Mouse (Mus musculus) kidney, postnatal 36 days (tissue): Measurements from ENCODE around the gene Eif4e1b.

Source experiments
- DNase-seq, 2 experiments: peaks; one replicate each; pipeline ENCODE4 v3.0.0; 2021 to 2022; ENCODE audit warnings: mixed read lengths in 2 of 2

Gene Eif4e1b

DNA sequence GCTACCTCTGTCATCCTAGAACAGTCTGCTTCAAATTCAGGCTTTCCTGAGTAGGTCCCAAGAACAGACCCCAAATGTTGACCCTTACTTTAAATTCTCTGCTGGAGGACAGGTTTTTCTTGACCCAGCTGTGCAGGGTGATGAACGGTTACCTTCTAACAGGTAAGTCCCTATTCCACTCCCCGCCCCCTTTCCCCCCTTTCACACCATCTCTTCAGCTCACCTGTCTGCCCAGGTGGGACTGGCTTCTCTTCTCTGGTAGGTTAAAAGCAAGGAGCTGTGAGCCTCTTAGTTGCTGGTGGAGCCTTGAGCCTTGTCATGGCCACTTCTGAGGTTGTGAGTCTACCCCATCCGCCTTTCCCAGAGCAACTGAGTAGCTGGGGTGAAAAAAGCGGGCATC lies at the start of gene Eif4e1b:
Gene Eif4e1b, plus strand, starts transcription at position 301 of the 400 bp plus-strand sequence.
- no peak for DNase-seq

DNA sequence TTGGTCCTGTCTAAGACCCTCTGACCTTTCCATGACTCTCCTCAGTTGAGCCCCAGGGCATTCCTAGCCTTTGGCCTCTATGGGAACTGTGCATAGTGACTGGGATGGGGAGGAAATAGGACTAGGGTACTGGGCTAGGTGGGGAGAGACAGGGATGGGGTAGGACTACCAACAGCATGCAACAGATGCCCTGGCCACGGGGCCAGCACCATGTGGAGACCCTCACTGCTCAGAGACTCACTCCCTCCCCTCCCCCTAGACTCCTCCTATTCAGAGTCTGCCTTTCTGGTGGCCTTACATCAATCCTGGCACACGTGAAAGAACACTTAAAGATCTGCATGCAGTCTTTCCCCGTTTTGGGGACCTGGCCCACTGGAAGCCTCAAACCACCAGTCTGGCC lies 46.9 kb upstream of the Eif4e1b start:
- DNase-seq, result no peak

DNA sequence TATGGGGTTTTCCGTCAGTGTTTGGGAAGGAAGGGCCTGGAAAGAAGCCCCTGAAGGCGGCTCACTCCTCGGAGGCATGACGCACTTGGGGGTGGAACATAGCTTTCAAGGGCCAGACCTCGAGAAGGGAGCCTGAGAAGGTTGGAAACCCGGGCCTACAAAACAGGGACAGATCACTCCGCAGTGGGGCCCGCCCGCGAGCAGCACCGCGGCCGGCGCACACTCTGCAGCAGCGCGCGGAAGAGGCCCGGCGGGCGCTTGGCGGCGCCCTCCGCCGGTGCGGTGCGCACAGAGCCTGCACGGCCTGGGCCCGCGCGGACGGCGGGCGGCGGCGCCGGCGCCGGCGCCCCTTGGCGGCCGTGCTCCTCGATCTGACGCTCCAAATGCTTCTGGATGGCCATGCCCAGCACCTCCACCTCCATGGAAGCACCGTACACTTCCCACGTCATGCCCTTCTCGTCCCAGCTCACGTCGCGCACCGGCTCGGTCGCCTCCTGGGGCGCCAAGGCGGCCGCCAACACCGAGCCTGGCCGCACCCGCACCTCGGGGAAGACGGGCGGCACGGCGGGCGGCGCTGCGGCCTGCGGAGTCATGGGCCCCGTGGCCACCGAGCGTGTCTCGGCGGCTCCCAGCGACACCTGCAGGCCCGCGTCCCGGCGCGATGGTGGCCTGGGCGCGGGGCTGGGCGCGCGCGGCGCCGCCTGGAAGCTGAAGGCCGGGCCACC lies 46.1 kb upstream of the Eif4e1b start:
- peak in 1 of 2 experiments; percentile 44 for DNase-seq

DNA sequence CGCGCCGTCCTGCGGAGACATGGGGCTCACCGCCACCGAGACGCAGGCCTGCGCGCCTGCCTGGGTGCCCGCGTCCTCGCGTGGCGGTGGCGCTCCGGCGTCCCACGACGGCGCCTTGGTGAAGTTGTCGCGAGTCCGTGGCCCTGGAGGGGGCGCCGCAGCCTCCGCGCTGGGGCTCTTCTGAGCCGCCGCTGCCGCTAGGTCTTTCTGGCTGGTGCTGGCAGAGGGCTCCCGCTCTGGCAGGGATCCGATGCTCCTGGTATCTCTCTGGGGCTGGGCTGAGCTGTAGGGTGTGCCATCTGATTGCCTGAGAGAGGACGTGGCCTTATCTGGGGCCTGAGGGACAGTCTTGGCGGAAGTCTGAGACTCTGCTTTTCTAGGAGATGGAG lies 45.6 kb upstream of the Eif4e1b start:
- DNase-seq, result peak in 1 of 2 experiments; percentile 5

DNA sequence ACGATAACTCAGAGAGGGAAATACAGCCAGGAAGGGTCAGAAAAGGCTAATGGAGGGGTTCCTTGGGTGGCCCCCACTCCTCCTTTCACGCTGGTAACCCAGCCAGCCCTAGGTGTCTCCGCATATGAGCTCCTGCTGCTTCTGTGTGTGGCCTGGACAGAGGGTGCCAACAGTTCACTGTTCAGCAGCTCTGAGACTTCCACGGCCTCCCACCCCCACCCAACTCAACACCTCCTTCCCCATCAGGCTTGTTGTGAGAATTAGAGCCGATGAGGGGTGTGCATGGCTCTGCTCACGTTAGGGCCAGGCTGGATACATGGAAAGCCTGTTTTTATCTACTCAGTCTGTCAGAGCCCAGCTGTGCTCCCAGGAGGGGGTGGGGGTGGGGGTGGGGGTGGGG lies 37.7 kb upstream of the Eif4e1b start:
- DNase-seq, result no peak

DNA sequence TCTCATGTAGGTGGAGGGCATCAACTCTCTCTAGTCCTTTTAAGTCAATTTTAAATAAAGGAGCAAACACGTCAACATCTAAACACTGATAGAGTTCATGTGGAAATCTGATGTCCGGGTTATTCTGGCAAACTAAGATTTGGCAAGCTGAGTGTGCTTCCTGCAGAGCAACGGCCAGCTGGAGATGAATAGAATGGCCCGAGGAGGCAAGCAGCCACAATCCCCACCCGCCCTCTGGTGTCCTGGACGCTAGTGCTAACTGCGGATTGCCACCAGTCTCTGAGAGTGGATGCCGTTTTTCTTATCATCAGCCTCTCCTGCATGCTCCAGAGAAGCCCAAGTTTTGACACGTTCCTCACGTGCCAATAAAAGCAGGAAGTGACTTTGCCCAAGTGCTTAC lies 36.9 kb upstream of the Eif4e1b start:
- no peak for DNase-seq

DNA sequence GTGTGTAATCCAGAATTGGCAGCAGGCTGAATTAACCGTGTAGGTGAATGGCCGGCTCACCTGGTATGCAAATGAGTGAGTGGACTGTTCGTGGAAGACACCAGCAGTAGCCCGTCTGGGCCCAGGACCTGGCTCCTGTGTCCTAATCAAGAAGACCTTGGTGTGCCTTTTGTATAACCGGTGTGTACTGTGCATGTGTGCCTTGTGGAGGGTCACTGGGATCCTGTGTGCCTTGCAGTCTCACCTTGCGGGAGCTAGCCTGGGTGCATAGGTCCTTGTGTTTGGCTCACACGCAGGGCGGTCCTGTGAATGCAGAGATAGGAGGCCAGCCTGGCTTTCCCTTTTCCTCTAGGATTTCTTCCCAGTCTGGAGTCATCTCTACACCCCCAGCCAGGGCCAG lies 35.6 kb upstream of the Eif4e1b start:
- no peak for DNase-seq

DNA sequence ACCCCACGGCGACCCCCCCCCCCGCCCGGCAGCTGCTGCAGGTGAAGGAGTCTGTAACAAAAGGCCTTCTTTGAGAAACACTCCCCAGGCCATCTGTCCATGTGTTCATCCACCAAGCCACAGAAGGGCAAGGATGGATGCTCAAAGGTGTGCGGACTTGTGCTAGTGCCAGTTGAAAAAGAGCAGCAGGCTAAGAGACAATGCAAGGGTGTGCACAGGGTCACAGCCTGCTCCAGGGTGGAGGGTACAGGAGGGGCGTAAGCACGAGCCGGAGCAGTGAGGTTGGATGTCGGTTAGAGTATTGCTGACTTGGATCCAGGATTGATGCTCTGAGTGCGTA lies 35.1 kb upstream of the Eif4e1b start:
- DNase-seq, result no peak

DNA sequence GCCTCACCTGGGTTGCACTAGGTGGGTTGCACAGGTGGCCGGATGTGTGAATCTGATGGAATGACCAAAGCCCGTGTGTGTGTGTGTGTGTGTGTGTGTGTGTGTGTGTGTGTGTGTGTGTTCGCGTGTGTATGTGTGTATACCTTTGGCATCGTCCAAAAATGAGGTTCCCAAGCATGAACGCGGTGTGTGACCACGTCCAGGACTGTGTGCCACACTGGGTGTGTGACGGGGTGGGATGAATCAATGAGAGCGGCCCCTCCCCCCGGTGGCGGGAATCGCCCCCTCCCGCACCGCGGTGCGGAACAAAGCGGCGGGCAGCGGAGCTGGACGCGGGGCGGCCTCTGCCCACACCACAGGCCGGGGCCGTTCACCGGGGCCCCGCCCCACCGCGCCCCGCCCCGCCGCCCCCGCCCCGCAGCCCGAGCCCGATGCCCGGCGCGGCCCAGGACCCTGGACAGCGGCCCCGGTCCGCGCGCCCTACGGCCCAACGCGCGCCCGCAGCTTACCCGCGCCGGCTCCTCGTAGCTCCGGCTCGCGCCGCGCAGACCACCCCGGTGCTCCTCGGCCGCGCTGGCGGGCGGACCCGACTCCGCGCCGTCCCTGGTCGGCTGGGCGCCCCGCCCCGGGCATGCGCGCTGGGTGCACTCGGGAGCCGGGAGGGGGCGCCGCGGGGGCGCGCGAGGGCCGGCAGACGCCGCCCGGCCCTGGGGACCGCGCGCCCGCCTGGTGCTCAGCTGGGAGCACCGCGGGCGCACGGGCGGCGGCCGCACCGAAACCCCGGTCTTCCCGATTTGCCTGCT lies 34.5 kb upstream of the Eif4e1b start:
- DNase-seq, result peak in 1 of 2 experiments; percentile 63

DNA sequence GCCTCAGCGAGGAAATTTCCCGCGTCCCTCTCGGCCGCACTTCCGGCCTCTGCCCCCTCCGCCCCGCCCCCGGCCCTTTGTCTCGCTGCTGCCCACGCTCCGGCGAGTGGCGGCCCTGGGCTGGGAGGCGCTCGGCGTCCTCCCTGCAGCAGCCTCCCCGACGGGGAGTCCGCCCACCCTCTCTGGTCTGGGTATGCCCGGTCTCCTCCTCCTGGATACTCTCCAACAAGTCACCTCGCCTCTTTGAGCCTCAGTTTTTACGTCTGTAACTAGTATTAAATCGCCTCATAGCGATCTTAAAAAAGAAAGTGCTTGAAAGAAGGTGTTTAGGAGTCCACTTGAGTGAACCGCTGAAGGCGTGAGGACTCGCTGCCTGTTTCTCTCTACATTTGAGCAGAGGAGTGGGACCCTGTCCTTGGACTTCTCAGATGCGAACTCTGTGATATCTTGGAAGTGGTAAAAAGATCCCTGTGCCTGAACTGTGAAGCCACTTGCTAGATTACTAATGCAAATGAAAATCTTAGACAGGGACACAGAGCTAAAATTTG lies 33.9 kb upstream of the Eif4e1b start, which contains the start of gene Gprin1:
Gene Gprin1, minus strand, starts transcription at position 11 of the 548 bp plus-strand sequence.
- no peak for DNase-seq

DNA sequence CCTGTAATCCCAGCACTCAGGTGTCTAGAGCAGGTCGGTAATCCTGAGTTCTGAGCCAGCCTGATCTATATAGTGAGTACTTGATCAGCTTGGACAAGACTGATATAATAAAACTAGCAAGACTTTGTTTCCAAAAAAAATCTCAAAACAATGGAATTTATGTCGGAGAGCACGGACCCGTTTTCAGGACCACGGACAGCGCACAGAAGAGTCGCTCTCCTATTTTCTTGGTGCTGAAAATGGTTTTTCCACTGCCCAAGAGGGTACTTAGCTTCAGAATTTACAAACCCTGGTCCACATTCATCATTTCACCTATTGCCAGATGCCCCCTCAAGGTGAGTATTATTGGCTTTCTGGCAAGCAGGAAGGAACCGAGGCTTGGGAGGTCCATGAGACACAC lies 33.1 kb upstream of the Eif4e1b start:
- peak in 1 of 2 experiments; percentile 65 for DNase-seq

DNA sequence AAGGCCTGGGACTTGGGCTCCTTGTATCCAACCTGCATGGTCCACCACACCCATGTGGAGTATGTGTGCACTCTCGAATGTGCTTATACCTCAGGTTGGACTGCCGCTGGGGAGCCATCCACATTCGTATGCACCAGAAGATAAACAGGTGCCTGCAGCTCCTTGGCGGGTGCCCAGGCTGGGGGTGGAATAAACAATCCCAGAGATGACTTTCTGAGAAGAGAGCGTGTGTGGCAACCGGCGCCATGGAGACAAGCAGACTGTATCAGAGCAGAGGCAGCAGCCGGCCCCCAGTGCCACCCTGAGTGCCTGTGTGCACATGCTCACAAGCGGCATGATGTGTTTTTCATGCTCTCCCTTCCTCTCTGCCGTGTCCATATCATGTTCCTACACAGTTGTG lies 31.1 kb upstream of the Eif4e1b start:
- no peak for DNase-seq

DNA sequence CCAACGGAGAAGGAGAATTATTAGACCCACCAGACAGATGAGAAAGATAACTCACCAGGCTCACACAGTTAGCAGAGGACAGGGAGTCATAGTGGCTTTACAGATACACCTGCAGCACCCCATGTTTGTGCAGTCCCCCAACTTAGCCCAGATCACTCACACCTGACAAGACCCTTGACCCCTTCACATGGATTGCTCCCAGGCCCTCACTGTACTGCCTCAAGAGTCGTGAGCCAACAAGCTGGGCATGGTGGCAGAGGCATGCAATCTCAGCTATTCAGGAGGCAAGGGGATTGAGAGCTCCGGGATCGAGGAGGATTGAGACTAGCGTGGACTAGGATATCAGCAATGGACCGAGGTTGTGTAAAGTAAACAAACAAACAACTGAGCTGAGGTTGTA lies 30.1 kb upstream of the Eif4e1b start:
- no peak for DNase-seq

DNA sequence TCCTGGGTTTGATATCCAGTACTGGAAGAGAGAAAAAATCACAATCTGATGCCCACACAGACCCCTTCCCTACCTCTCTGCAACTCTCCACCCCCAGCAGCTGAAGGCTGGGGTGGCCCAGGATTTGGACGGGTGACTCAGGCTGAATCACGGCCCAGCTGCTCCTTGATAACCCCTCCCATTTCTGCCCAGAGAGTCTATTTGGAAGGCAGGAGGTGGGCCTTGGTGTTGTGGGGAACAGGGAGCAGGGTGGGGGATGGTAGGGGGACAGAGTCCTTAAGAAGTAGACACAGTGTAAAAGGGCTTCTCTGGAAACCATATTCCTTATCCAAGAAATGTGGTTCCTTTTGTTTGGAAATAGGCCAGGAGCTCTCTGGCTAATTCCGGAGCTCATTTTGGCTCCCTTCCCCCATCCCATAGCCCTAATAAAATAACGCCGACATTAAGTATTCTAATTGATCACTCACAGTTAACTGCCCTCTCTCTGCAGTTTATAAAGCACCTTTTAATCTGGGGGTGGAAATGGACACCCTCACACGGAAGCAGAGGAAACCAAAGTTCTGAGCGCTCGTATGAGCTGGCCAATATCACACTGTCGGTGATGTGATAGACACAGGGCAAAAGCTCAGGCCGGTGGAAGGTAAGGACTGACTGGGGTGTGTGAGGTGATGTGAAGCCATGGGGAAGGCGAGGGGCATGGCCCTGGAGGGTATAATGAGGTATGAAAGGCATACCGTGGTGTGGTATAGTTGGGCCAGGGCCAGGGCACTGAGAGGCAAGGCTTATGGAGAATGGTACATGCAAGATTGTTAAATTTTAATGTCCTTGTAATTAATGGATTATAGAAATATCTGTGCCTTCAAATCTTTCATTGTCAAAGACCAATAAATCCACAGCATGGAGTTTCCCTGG lies 29.4 kb upstream of the Eif4e1b start:
- no peak for DNase-seq

DNA sequence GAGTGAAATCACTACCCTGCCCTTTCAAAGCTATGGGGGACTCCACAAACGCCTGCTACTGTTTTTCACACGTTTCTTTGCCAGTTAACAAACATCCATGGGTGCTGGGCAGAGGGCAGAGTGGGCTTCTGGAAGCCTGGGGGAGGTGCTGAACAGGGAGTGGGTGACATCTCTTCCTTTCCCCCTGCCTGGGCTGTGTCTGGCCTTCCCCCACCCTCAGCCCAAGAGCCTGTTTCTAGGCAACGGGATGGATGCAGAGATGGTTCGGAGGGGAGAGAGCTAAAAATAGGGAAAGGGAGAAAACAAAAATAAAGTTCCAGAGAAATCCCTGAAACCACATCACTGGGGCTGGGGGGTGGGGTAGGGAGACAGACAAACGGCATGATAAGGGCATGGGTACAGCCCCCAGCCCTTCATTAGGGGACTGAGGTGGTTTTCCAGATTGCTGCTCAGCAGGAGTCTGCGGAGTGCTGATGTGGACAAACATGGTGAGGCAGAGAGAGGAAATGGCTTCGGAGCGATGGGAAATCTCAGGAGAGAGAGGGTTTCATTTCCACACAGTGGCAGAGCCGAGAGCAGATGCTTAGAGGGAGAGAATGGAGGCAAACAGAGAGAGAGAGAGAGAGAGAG lies 28.5 kb upstream of the Eif4e1b start:
- DNase-seq, result no peak

DNA sequence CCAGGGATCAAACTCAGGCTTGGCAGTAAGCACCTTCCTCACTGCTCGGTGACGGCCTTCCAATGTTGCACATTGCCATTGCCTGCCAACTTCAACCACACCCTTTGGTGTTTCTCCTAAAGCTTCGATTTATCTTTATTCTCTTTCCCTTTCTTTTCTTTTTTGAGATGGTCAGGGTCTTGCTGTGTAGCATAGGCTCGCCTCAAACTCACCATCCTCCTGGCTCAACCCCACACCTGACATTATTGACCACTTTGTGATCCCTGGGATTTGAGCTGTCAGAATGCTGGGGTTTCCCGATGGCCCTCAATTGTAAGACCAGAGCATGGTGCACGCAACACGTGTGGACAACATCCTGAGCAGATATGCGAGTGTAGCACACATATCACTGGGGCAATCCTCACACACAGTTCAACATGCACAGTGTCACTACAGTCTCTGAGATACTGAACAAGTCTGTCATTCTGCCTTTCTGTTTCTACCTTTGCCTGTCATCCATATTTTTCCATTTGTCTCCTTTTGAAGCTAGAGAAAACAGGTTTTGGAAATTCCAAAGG lies 27.6 kb upstream of the Eif4e1b start:
- DNase-seq, result no peak

DNA sequence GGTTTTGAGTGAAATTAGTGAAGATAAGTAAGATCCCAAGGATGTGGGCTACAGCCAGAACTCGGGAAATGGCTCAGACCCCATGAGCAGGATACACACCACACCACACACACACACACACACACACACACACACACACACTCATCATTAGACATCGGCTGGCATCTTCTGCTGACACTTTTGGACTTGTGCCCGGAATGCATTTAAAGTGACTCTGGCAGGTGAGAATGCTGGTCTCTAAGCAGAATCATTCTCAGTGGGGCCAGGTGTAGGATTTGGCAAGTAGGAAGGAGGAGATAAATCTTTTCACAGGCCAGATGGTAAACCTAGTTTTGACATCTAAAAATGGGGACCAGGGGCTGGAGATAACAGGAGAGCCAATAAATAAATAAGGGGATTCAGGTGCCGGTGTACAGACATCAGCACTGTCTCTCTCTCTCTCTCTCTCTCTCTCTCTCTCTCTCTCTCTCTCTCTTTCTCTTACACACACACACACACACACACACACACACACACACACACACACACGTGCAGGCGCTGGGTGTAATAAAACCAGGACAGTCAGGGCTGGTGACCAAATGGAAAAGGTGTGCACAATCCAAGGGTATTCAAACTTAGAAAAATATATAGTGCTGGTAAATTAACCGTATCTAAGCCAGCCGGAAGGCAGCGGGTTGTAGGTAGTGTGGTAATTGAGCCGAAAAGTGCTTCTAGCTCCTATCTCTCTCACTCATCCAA lies 26.5 kb upstream of the Eif4e1b start:
- no peak for DNase-seq

DNA sequence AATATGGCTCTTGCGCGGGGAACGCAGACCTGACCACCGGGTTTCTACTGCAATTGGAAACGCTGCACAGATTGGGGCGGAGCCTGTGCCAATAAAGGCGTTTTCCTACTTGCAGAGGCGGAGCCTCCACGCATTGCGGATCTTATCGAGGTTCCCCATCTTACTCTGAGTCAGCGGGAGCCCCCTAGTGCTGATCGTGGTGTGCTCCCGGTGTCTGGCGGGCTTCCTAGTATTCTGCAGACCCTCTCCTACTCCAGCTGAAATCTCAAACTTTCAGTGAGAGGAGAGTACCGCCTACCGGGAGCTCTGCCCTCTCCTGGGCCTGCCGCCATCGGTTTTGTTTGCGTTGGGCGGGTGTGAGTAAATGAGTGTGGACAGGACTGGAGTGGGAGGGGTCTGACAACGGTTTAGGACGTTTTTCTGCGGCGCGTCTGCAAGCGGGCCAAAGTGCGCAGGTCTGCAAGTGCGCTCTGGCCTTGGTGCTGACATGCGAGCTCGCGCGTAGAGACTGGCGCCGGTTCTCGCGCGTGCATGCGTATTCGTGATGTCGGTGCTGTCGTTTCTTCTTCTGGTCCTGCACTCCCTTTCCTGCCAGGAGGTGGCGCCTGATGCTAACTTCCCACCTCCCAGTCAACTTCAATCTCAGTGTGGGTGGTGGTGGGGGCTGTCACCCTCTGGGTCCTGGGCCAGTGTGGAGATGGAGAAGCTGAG lies 25.6 kb upstream of the Eif4e1b start:
- peak; percentile 70 to 87 for DNase-seq

DNA sequence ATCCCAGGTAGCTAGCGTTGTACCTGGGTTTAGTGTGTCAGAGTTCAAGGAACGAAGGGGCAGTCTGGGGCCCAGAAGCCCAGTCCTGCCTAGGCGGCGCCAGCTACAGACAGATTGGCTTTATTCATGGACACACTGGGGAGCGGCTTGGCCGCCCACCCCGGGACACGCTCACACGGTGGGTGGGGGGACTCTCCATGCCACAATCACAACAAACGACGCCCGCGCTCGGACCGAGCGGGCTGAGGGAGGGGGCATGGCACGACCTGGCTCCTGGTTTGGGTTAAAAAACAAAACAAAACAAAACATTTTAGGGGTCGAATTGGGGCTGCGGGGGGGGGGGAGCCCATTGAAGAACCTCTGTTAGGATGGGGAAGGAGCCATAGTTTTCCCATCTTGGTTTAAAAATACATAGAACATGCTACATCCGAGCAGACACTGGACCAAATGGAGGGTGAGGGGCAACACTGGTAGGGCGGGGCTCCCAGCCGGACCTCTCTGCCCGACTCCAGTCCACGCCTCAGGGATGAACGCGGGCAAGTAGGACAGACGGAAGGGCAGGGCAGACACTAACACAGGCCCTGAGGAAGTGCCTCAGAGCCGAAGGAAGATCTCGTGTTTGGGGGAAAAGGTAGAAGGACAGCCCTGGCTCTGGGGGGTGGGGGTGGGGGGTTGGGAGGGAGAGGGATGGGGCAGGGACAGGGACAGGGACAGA lies 24.9 kb upstream of the Eif4e1b start:
- no peak for DNase-seq

DNA sequence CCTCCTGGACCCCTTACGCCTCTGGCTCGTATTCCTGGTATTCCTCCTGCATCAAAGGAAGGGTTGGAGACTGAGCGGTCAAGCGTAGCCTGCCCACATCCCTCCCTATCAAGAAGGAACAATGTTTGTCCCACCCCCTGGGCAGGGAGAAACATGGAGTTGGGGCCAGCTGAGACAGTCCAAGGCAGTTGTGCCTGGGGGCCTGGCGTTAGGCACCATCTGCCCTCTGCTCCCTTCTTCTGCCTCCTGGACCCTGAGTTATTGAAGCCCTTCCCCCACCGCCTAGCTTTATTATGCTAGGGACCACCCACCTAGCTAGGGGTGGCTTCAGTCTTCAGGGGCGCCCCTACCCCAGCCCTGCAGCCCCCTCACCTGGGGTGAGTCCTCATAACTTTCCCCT lies 24.3 kb upstream of the Eif4e1b start:
- no peak for DNase-seq
